Mouse (Mus musculus): ENCODE measurements at regions not wholly inside any gene's neighbourhood (a gene's known extent, or its start where the extent isn't known, plus 50 kb on each side); places are given as distances from the start of the nearest gene placed in this dataset.

- no peak for ATAC-seq (ENCODE audit: extremely low read depth, insufficient number of reproducible peaks, low FRiP score, poor library complexity, severe bottlenecking)
- no peaks in the 10 kb centered on the region for H3K36me3 ChIP-seq (replicated peaks)
- no peak for DNase-seq (ENCODE audit: low spot score)
- no peaks in the 10 kb centered on the region for H3K9me3 ChIP-seq (replicated peaks)
- TF ChIP-seq GATA1 (IDR thresholded peaks at IDR 0.05; ENCODE audit: borderline replicate concordance, low read length) (no peak), POLR2AphosphoS5 (IDR thresholded peaks at IDR 0.05; ENCODE audit: insufficient replicate concordance, low read depth, low read length) (no peak), GATA2 (IDR thresholded peaks at IDR 0.05; ENCODE audit: borderline replicate concordance, low read depth, low read length) (no peak), CTCF (IDR thresholded peaks at IDR 0.05; ENCODE audit: low read depth, low read length) (no peak), TAL1 (conservative IDR thresholded peaks at IDR 0.05; ENCODE audit: low read depth, low read length) (no peak)
- H3K4me3 ChIP-seq (ENCODE audit: low read depth, low read length), result no peak overlapping the region
- peaks cover 5% of the 10 kb centered on the region; the same call in 1 of the 2 replicates for H3K27me3 ChIP-seq (ENCODE audit: insufficient read depth, low read length)
- peaks cover 61% of the 10 kb centered on the region for H3K4me1 ChIP-seq (ENCODE audit: insufficient read depth, low read depth, low read length)
Measured at GRCm38 (mm10) chr16:30172136-30172731, 95.1 kb downstream of the Cpn2 start.

- peaks cover 65% of the 10 kb centered on the region for H3K4me1 ChIP-seq (ENCODE audit: insufficient read depth, low read depth, low read length)
- DNase-seq (ENCODE audit: low spot score), result no peak
Measured at GRCm38 (mm10) chr16:30172798-30173202, 94.5 kb downstream of the Cpn2 start.

GRCm38 (mm10) chr16:30173953-30174874 is 93.1 kb downstream of the Cpn2 start:
- H3K4me3 ChIP-seq (ENCODE audit: low read depth, low read length), result no peak overlapping the region

More at GRCm38 (mm10) chr16:30172798-30173202, 94.5 kb downstream of the Cpn2 start:
- ATAC-seq (ENCODE audit: extremely low read depth, insufficient number of reproducible peaks, low FRiP score, poor library complexity, severe bottlenecking), result no peak
- Histone ChIP-seq H3K36me3 (replicated peaks) (no peaks in the 10 kb centered on the region), H3K4me3 (ENCODE audit: low read depth, low read length) (peak overlapping the region; percentile 29; the same call in 1 of the 2 replicates), H3K27me3 (ENCODE audit: insufficient read depth, low read length) (peaks cover 5% of the 10 kb centered on the region; the same call in 1 of the 2 replicates), H3K9me3 (replicated peaks) (no peaks in the 10 kb centered on the region)
- TF ChIP-seq POLR2AphosphoS5 (IDR thresholded peaks at IDR 0.05; ENCODE audit: insufficient replicate concordance, low read depth, low read length) (no peak), TAL1 (conservative IDR thresholded peaks at IDR 0.05; ENCODE audit: low read depth, low read length) (no peak), CTCF (IDR thresholded peaks at IDR 0.05; ENCODE audit: low read depth, low read length) (no peak), GATA1 (IDR thresholded peaks at IDR 0.05; ENCODE audit: borderline replicate concordance, low read length) (no peak), GATA2 (IDR thresholded peaks at IDR 0.05; ENCODE audit: borderline replicate concordance, low read depth, low read length) (no peak)

GRCm38 (mm10) chr16:30176306-30176705 is 91.0 kb downstream of the Cpn2 start:
- DNase-seq (ENCODE audit: low spot score) (no peak), ATAC-seq (ENCODE audit: extremely low read depth, insufficient number of reproducible peaks, low FRiP score, poor library complexity, severe bottlenecking) (no peak)
- no peaks in the 10 kb centered on the region for H3K9me3 ChIP-seq (replicated peaks)
- peaks cover 93% of the 10 kb centered on the region for H3K4me1 ChIP-seq (ENCODE audit: insufficient read depth, low read depth, low read length)
- peaks cover 5% of the 10 kb centered on the region; the same call in 1 of the 2 replicates for H3K27me3 ChIP-seq (ENCODE audit: insufficient read depth, low read length)
- no peaks in the 10 kb centered on the region for H3K36me3 ChIP-seq (replicated peaks)
- no peak for TF ChIP-seq TAL1 (conservative IDR thresholded peaks at IDR 0.05; ENCODE audit: low read depth, low read length)
- TF ChIP-seq CTCF (IDR thresholded peaks at IDR 0.05; ENCODE audit: low read depth, low read length), result no peak
- no peak for TF ChIP-seq POLR2AphosphoS5 (IDR thresholded peaks at IDR 0.05; ENCODE audit: insufficient replicate concordance, low read depth, low read length)
- no peak for TF ChIP-seq GATA2 (IDR thresholded peaks at IDR 0.05; ENCODE audit: borderline replicate concordance, low read depth, low read length)
- TF ChIP-seq GATA1 (IDR thresholded peaks at IDR 0.05; ENCODE audit: borderline replicate concordance, low read length), result no peak
- no peak overlapping the region for H3K4me3 ChIP-seq (ENCODE audit: low read depth, low read length)

More at GRCm38 (mm10) chr16:30173953-30174874, 93.1 kb downstream of the Cpn2 start:
- Histone ChIP-seq H3K36me3 (replicated peaks) (no peaks in the 10 kb centered on the region), H3K4me1 (ENCODE audit: insufficient read depth, low read depth, low read length) (peaks cover 74% of the 10 kb centered on the region), H3K9me3 (replicated peaks) (no peaks in the 10 kb centered on the region), H3K27me3 (ENCODE audit: insufficient read depth, low read length) (peaks cover 5% of the 10 kb centered on the region; the same call in 1 of the 2 replicates)
- DNase-seq (ENCODE audit: low spot score), result peak; percentile 25
- ATAC-seq (ENCODE audit: extremely low read depth, insufficient number of reproducible peaks, low FRiP score, poor library complexity, severe bottlenecking), result no peak
- TF ChIP-seq GATA2 (IDR thresholded peaks at IDR 0.05; ENCODE audit: borderline replicate concordance, low read depth, low read length), result no peak
- no peak for TF ChIP-seq TAL1 (conservative IDR thresholded peaks at IDR 0.05; ENCODE audit: low read depth, low read length)
- TF ChIP-seq CTCF (IDR thresholded peaks at IDR 0.05; ENCODE audit: low read depth, low read length), result no peak
- TF ChIP-seq POLR2AphosphoS5 (IDR thresholded peaks at IDR 0.05; ENCODE audit: insufficient replicate concordance, low read depth, low read length), result no peak
- TF ChIP-seq GATA1 (IDR thresholded peaks at IDR 0.05; ENCODE audit: borderline replicate concordance, low read length), result no peak

GRCm38 (mm10) chr16:30177769-30178168 is 89.5 kb downstream of the Cpn2 start:
- DNase-seq (ENCODE audit: low spot score) (no peak), ATAC-seq (ENCODE audit: extremely low read depth, insufficient number of reproducible peaks, low FRiP score, poor library complexity, severe bottlenecking) (no peak)
- TF ChIP-seq POLR2AphosphoS5 (IDR thresholded peaks at IDR 0.05; ENCODE audit: insufficient replicate concordance, low read depth, low read length) (no peak), GATA2 (IDR thresholded peaks at IDR 0.05; ENCODE audit: borderline replicate concordance, low read depth, low read length) (no peak), CTCF (IDR thresholded peaks at IDR 0.05; ENCODE audit: low read depth, low read length) (no peak), TAL1 (conservative IDR thresholded peaks at IDR 0.05; ENCODE audit: low read depth, low read length) (no peak), GATA1 (IDR thresholded peaks at IDR 0.05; ENCODE audit: borderline replicate concordance, low read length) (no peak)
- Histone ChIP-seq H3K27me3 (ENCODE audit: insufficient read depth, low read length) (no peaks in the 10 kb centered on the region), H3K4me1 (ENCODE audit: insufficient read depth, low read depth, low read length) (peaks cover 90% of the 10 kb centered on the region), H3K36me3 (replicated peaks) (no peaks in the 10 kb centered on the region), H3K9me3 (replicated peaks) (no peaks in the 10 kb centered on the region), H3K4me3 (ENCODE audit: low read depth, low read length) (no peak overlapping the region)

- no peaks in the 10 kb centered on the region for H3K36me3 ChIP-seq (replicated peaks)
Measured at GRCm38 (mm10) chr16:30178596-30178995, 88.7 kb downstream of the Cpn2 start.

More at GRCm38 (mm10) chr16:30178596-30178995, 88.7 kb downstream of the Cpn2 start:
- peak; percentile 55 for DNase-seq (ENCODE audit: low spot score)
- peak; percentile 46 for ATAC-seq (ENCODE audit: extremely low read depth, insufficient number of reproducible peaks, low FRiP score, poor library complexity, severe bottlenecking)
- no peaks in the 10 kb centered on the region for H3K9me3 ChIP-seq (replicated peaks)
- TF ChIP-seq GATA2 (IDR thresholded peaks at IDR 0.05; ENCODE audit: borderline replicate concordance, low read depth, low read length), result no peak
- TF ChIP-seq CTCF (IDR thresholded peaks at IDR 0.05; ENCODE audit: low read depth, low read length), result no peak
- TF ChIP-seq TAL1 (conservative IDR thresholded peaks at IDR 0.05; ENCODE audit: low read depth, low read length), result no peak; the same call in 1 of the 2 replicates
- TF ChIP-seq GATA1 (IDR thresholded peaks at IDR 0.05; ENCODE audit: borderline replicate concordance, low read length), result no peak
- TF ChIP-seq POLR2AphosphoS5 (IDR thresholded peaks at IDR 0.05; ENCODE audit: insufficient replicate concordance, low read depth, low read length), result no peak
- no peaks in the 10 kb centered on the region for H3K27me3 ChIP-seq (ENCODE audit: insufficient read depth, low read length)
- peak overlapping the region; percentile 10; the same call in 1 of the 2 replicates for H3K4me3 ChIP-seq (ENCODE audit: low read depth, low read length)
- peaks cover 87% of the 10 kb centered on the region for H3K4me1 ChIP-seq (ENCODE audit: insufficient read depth, low read depth, low read length)
